Mouse (Mus musculus) heart, embryonic 12.5 days (tissue): ENCODE results near the gene Rnf220. TPM values are rescaled to one million over a fixed set of nuclear protein-coding genes. Genes with fewer than 3 reads are reported as not detected.

Experiments
- ATAC-seq: fragments of 200-750 bp; cut with Nextera tagmentation; 2 replicates; pipeline ENCODE4 v1.8.0; 2017; ENCODE audit warnings: moderate TSS enrichment, moderate library complexity; ENCODE audit not compliant: insufficient number of reproducible peaks, low FRiP score
- H3K27ac ChIP-seq: fragments of 300-500 bp; sonication (generic); 2 replicates; pipeline ENCODE4 v1.5.1; 2016; ENCODE audit warnings: mild to moderate bottlenecking, moderate library complexity; ENCODE audit not compliant: poor library complexity, severe bottlenecking
- H3K27me3 ChIP-seq: fragments of 300-500 bp; sonication (generic); replicated peaks from 2 replicates; pipeline ENCODE4 v1.6.1; 2016; ENCODE audit warnings: mild to moderate bottlenecking, moderate library complexity
- H3K36me3 ChIP-seq: fragments of 300-500 bp; sonication (generic); 2 replicates; pipeline ENCODE4 v1.6.1; 2016; ENCODE audit warnings: mild to moderate bottlenecking, moderate library complexity
- H3K4me1 ChIP-seq: fragments of 300-500 bp; sonication (generic); replicated peaks from 2 replicates; pipeline ENCODE4 v1.6.1; 2016; ENCODE audit warnings: mild to moderate bottlenecking
- H3K4me2 ChIP-seq: fragments of 300-500 bp; sonication (generic); 2 replicates; pipeline ENCODE4 v1.6.1; 2016; ENCODE audit warnings: mild to moderate bottlenecking, moderate library complexity
- H3K4me3 ChIP-seq: fragments of 300-500 bp; sonication (generic); 2 replicates; pipeline ENCODE4 v1.5.1; 2016; ENCODE audit warnings: mild to moderate bottlenecking
- H3K9ac ChIP-seq: fragments of 300-500 bp; sonication (generic); 2 replicates; pipeline ENCODE4 v1.6.1; 2016; ENCODE audit warnings: mild to moderate bottlenecking, moderate library complexity
- H3K9me3 ChIP-seq: fragments of 300-500 bp; sonication (generic); replicated peaks from 2 replicates; pipeline ENCODE4 v1.6.1; 2016; ENCODE audit warnings: mild to moderate bottlenecking, moderate library complexity
- WGBS: fragments of 180-500 bp; shearing (Covaris S2); methylation state at CpG from one replicate; pipeline ENCODE4 v1.1.7; 2016; 5-methylcytosine and 5-hydroxymethylcytosine counted together
- polyA plus RNA-seq: library from polyadenylated mRNA; unstranded; fragments of >200 nt; fragmentation: Nextera tagmentation; extraction: Ambion mirVana; gene quantifications from 2 replicates; pipeline ENCODE4 v1.2.1, GENCODE M21; 2016

Rnf220 gene
- polyA plus RNA-seq, 1 experiment from 2014 or later, result 55.8 TPM

DNA sequence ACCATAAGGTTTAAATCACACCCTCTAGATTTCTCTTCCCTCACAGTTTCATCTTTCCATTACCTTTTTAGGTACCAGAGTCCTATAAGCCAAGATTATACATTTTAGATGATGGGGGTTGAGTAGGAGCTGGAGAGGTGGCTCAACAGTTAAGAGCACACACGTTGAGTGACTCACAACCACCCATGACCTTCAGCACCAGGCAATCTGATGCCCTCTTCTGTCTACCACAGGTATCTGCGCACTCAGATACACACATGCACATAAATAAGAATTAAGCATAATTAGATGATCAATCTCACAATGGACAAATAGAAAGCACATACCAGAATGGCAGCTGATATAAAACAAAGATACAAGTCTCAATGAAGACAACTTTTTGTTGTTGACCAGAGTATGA, 24.5 kb upstream of the Rnf220 start:
- no peaks in the 10 kb centered on the region for H3K36me3 ChIP-seq
- 60% methylated on average over 2 of the region's 2 CpGs for WGBS
- H3K4me1 ChIP-seq, result no peaks in the 10 kb centered on the region
- no peak overlapping the region for H3K4me3 ChIP-seq
- H3K9ac ChIP-seq, result no peak overlapping the region
- no peak for ATAC-seq
- peaks cover 18% of the 10 kb centered on the region for H3K27me3 ChIP-seq
- no peak overlapping the region for H3K27ac ChIP-seq
- H3K9me3 ChIP-seq, result no peaks in the 10 kb centered on the region
- H3K4me2 ChIP-seq, result no peak overlapping the region

DNA sequence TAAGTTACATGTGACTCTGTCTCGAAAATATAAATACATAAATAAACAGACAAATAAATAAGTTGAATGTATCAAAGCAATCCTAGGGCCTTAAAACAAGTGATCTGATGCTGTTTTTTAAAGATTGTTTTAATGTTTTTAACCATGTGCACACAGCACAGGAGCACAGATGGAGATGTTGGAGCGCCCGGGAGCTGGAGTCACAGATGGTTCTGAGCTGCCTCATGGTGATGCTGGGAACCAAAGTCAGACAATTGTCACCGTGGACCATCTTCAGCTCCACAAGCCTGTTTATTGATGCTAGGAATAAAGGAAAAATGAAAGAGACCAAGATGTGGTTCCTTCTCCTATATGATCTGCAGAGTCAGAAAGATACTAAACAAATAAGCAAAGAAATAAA, 21.4 kb upstream of the Rnf220 start:
- H3K36me3 ChIP-seq, result no peaks in the 10 kb centered on the region
- H3K4me1 ChIP-seq, result no peaks in the 10 kb centered on the region
- H3K4me2 ChIP-seq, result no peak overlapping the region
- no peak overlapping the region for H3K27ac ChIP-seq
- peaks cover 10% of the 10 kb centered on the region for H3K27me3 ChIP-seq
- H3K4me3 ChIP-seq, result no peak overlapping the region
- no peak overlapping the region for H3K9ac ChIP-seq
- WGBS, result 85% methylated on average over 4 of the region's 4 CpGs
- H3K9me3 ChIP-seq, result no peaks in the 10 kb centered on the region
- ATAC-seq, result no peak

DNA sequence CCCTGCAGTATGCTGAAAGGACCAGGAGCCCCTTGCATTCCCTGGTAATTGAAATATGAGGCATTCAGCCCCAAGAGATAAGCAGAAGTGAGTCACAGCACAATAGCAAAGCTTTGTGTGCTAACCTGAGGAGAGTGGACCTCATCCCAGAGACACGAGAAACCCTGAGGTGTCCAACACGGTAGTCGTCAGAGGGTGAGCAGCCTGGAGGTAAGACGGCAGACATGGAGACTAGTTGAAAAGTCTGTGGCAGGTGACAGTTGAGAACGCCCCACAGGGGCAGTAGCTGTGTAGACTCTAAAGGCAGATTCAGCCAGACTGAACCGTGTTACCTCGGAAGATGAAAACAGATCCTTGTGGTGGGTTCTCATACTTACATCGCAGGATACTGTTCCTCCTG, 2.2 kb upstream of the Rnf220 start:
- no peak for ATAC-seq
- Histone ChIP-seq H3K36me3 (no peaks in the 10 kb centered on the region), H3K27ac (no peak overlapping the region), H3K4me3 (no peak overlapping the region), H3K4me1 (peaks cover 17% of the 10 kb centered on the region; the same call in 1 of the 2 replicates), H3K27me3 (peaks cover 12% of the 10 kb centered on the region), H3K4me2 (no peak overlapping the region), H3K9me3 (peaks cover 8% of the 10 kb centered on the region), H3K9ac (no peak overlapping the region)
- WGBS, result 79% methylated on average over 8 of the region's 8 CpGs

DNA sequence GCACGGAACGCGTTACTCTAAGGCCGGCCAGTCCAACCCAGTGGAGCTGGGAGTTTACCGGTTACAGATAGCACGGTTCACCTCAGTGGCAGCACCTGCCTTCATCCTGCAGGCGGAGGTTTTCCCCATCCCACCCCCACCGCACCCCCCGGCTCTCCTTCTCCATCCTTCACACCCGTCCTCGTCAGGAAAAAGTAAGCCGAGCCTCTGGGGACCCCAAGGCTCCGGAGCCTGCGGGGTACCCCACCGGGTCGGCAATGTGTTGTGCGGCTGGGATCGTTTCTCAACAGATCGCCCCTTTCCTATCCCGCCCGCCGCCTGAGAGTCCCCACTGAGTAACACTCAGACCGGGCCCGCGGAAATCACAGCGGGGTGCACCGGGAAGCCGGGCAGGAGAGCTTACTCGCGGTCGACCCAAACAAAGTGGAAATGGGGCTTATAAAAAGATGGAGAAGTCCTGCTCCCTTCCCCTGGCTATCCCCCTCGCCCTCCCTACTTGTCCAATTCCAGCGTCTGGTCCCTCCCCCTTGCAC, 917 bp downstream of the Rnf220 start:
- peaks cover 21% of the 10 kb centered on the region for H3K27me3 ChIP-seq
- H3K36me3 ChIP-seq, result no peaks in the 10 kb centered on the region
- H3K4me2 ChIP-seq, result peak overlapping the region; percentile 98
- no peaks in the 10 kb centered on the region for H3K9me3 ChIP-seq
- no peak overlapping the region for H3K27ac ChIP-seq
- peak overlapping the region; percentile 62; the same call in 1 of the 2 replicates for H3K9ac ChIP-seq
- H3K4me3 ChIP-seq, result peak overlapping the region; percentile 59
- ATAC-seq, result 0 out of 2 replicates have a peak, but pooled peaks have one; percentile 22
- under 1% methylated on average over 33 of the region's 33 CpGs for WGBS
- H3K4me1 ChIP-seq, result peaks cover 21% of the 10 kb centered on the region; the same call in 1 of the 2 replicates

DNA sequence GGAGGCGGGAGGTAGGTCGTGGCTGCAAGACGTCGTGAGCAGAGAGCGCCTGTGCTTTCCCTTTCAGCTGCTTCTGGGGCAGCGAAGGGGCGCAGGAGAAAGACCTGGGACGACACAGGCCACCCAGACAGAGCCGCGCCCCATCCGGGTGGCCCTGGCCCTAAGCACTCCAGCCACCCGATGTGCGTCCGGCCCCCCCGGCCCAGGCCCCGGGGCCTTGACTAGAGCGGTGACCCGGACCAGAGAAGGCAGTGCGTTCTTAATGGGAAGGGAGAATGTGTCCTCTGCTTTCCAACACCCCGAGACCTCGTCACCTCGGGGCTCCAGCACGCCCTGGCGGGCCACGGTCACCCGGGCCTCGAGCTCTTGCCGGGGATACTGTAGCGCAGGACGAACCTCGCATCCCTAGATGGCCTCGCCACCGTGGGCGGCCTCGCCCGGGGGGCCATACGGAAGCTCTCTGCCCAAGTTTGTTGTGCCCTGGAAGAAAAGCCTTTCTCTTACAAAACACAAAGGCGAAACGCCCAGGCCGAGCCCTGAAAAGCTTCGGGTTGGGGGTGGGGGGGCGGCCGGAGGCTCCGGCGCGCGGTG, 1.8 kb downstream of the Rnf220 start:
- H3K4me1 ChIP-seq, result peaks cover 21% of the 10 kb centered on the region; the same call in 1 of the 2 replicates
- H3K27ac ChIP-seq, result no peak overlapping the region
- H3K4me2 ChIP-seq, result peak overlapping the region; percentile 98
- peak overlapping the region; percentile 59 for H3K4me3 ChIP-seq
- peaks cover 27% of the 10 kb centered on the region for H3K27me3 ChIP-seq
- no peaks in the 10 kb centered on the region for H3K9me3 ChIP-seq
- H3K36me3 ChIP-seq, result no peaks in the 10 kb centered on the region
- under 1% methylated on average over 46 of the region's 47 CpGs for WGBS
- ATAC-seq, result peak; percentile 56; the same call in 1 of the 2 replicates
- H3K9ac ChIP-seq, result peak overlapping the region; percentile 60

DNA sequence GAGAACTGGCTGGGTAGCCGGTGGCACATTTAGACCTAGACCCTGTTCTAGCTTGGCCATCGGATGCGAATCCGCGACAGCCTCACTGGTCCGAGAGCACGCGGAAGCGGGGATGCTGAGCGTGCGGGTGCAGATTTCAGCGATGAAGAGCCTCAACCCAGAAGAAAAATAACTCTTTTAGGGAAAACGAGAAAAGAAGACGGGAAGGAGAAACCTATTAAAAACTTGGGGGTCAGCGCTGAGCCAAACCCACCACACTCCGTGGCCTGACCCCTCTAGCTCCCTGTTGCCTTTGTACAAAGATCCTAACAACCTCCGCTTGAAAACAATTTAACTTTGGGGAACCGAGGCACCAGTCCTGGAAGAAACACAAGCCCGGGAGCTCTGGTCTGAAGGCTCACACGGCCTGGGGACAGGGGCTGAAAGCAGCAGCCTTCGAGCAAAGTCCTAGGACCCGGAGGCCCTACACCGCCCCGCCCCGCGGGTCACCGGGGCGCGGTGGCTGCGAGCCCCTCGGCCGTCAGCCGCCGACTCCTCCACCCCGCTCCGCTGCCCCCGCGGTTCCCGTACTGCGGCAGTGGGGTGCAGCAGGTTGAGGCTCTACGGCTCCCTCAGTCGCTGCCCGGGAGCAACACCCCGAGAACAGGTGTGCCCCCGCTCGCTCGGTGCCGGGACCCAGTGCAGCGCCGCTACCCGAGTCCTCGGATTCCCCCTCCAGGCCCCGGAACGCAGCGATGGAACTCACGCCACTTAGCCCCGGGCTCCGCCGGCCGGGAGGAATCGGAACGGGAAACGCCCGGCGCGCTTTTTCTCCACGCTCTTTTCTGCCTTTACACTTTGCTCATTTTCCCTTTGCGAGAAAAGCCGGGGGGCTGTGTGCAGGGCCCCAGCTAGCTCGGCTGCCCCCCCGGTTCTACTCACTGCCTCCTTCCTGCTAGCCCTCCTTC, 2.7 kb downstream of the Rnf220 start:
- peak overlapping the region; percentile 98 for H3K4me2 ChIP-seq
- no peak overlapping the region for H3K27ac ChIP-seq
- H3K4me3 ChIP-seq, result peak overlapping the region; percentile 59
- peak; percentile 16; the same call in 1 of the 2 replicates for ATAC-seq
- peaks cover 35% of the 10 kb centered on the region for H3K27me3 ChIP-seq
- H3K9ac ChIP-seq, result peak overlapping the region; percentile 60; the same call in 1 of the 2 replicates
- peaks cover 21% of the 10 kb centered on the region; the same call in 1 of the 2 replicates for H3K4me1 ChIP-seq
- WGBS, result under 1% methylated on average over 71 of the region's 71 CpGs
- no peaks in the 10 kb centered on the region for H3K9me3 ChIP-seq
- no peaks in the 10 kb centered on the region for H3K36me3 ChIP-seq

DNA sequence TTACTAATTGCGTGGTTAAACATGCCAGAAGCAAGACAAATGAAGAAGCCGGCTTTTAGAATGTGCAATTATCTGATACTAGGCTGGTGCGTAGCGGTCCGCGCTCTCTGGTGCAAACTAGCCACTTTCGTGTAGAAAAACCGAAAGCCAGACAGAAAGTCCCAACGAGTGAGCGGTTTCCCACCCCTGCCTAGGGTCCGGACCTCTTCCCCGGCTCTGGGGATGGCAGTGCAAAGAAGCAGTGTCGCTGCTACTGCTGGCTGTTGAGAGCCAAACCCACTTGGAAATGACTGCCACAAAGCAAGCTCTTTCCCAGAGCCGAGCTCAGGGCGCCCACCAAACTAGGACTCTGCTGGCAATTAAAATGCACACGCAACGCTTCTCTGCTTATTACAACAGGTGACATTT, 3.7 kb downstream of the Rnf220 start:
- H3K9ac ChIP-seq, result no peak overlapping the region
- 5% methylated on average over 17 of the region's 17 CpGs for WGBS

DNA sequence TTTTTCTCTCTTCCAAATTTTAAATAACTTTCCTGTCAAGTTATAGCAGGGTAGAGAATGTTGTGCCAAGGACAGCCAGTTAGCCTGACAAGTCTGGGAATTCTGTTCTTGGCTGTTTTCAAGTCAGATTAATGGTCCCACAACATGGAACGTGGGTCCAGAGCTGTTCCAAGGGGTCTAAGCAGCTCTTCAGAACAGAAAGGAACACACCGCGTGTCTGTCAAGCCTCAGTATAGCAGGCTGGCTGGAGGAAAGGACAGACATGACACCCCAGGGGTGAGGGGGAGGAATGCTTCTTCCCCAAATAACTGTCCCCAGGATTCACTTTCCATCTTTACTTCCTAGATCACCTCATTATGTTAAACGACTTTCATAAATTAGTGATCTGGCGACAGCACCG, 5.0 kb downstream of the Rnf220 start:
- no peak overlapping the region for H3K9ac ChIP-seq
- peaks cover 55% of the 10 kb centered on the region for H3K27me3 ChIP-seq
- H3K36me3 ChIP-seq, result no peaks in the 10 kb centered on the region
- no peak overlapping the region for H3K4me2 ChIP-seq
- WGBS, result 68% methylated on average over 6 of the region's 6 CpGs
- H3K4me1 ChIP-seq, result peaks cover 21% of the 10 kb centered on the region; the same call in 1 of the 2 replicates
- H3K9me3 ChIP-seq, result no peaks in the 10 kb centered on the region
- no peak overlapping the region for H3K4me3 ChIP-seq
- no peak for ATAC-seq
- no peak overlapping the region for H3K27ac ChIP-seq

More for the DNA sequence above, 3.7 kb downstream of the Rnf220 start:
- no peaks in the 10 kb centered on the region for H3K36me3 ChIP-seq
- H3K4me3 ChIP-seq, result peak overlapping the region; percentile 11
- H3K4me2 ChIP-seq, result peak overlapping the region; percentile 45
- no peak for ATAC-seq
- peaks cover 21% of the 10 kb centered on the region; the same call in 1 of the 2 replicates for H3K4me1 ChIP-seq
- no peak overlapping the region for H3K27ac ChIP-seq
- peaks cover 44% of the 10 kb centered on the region for H3K27me3 ChIP-seq
- no peaks in the 10 kb centered on the region for H3K9me3 ChIP-seq

DNA sequence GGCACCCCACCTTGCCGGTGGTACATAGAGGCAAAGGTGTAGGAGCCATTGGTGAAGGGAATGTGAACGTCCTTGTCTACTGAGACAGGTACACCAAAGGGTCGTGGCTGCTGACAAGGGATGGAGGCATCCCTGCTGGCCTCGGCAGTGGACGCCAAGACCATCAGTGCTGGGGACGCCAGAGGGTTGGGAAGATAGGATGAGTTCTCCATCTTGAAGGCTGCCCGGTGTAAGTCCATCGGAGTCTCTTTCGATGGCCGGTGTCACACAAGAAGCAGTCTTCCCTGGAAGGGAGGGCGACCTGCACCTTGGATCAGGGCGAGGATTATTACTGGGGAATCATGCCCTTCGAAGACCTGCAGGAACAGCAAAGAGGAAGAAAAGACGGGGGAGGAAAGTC, 6.9 kb downstream of the Rnf220 start:
- Histone ChIP-seq H3K27me3 (peaks cover 61% of the 10 kb centered on the region), H3K9ac (no peak overlapping the region), H3K27ac (no peak overlapping the region), H3K36me3 (no peaks in the 10 kb centered on the region), H3K9me3 (no peaks in the 10 kb centered on the region), H3K4me2 (no peak overlapping the region), H3K4me3 (no peak overlapping the region), H3K4me1 (peaks cover 26% of the 10 kb centered on the region)
- ATAC-seq, result no peak
- 87% methylated on average over 14 of the region's 14 CpGs for WGBS

DNA sequence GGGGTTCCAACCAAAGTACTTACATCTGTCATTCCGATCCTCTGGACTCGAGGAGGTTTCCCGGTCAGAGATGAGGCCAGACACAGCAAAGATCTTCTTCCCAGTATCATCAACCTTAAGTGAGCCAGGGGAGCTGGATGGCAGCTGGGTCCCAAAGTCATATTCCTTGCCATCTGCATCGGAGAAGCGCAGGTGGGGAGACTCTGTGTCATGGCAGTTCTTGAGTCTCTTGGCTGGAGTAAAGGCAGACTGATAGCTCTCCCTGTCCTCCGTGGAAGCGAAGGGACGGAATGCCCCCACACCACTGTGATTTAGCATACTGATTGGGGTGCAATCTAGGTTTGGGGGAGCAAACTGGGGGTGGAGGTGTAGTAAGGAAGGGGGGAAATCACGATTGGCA, 7.3 kb downstream of the Rnf220 start:
- no peak for ATAC-seq
- Histone ChIP-seq H3K4me3 (no peak overlapping the region), H3K27ac (no peak overlapping the region), H3K4me2 (no peak overlapping the region), H3K9me3 (no peaks in the 10 kb centered on the region), H3K27me3 (peaks cover 57% of the 10 kb centered on the region), H3K4me1 (peaks cover 26% of the 10 kb centered on the region), H3K9ac (no peak overlapping the region), H3K36me3 (no peaks in the 10 kb centered on the region)
- 85% methylated on average over 9 of the region's 9 CpGs for WGBS

DNA sequence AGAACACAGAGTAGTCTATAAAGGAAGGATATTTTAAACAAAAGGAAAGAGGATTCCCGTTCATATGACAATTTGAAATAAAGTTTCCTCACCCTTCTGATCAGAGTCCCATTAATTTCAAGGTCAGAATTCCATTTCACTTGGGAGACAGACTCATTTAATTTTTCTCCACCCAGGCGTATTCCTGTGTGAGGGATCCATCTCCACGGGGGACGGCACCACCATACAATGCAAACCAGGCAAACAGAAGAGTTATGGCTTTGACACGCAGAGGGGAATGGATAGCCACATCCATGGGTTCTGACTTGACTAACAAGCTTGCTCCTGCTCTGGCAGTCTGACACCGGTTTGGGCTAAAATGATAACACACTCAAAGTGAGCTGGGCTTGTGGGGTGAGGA, 9.4 kb downstream of the Rnf220 start:
- no peak for ATAC-seq
- Histone ChIP-seq H3K9me3 (no peaks in the 10 kb centered on the region), H3K36me3 (no peaks in the 10 kb centered on the region), H3K9ac (no peak overlapping the region), H3K4me3 (no peak overlapping the region), H3K4me2 (no peak overlapping the region), H3K4me1 (peaks cover 21% of the 10 kb centered on the region), H3K27me3 (peaks cover 52% of the 10 kb centered on the region), H3K27ac (no peak overlapping the region)
- 75% methylated on average over 6 of the region's 6 CpGs for WGBS
